Mouse (Mus musculus): ENCODE measurements around the gene Arl14.

DNA sequence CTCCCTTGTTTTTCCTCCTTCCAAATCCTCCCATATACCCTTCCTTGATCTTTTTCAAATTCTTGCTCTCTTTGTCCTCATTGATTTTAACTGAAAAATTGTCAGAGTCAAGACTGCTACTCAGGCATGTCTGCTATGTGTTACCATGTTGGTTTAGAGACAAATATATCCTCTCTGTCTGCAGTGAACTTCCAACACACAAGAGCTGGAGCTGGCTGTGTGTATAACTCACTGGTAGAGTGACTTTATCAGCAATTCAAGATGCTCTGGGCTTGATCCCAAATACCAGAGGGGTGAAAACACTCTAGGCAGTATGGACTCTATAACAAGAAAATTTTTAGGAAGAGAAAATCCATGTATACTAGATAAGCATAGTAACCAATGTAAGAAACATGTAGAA lies 2.8 kb downstream of the Arl14 start:
- TF ChIP-seq GATA1 (IDR thresholded peaks at IDR 0.05; ENCODE audit: borderline replicate concordance, low read length) (no peak), FLI1 (IDR thresholded peaks at IDR 0.05; ENCODE audit: low read length) (no peak)

Data from megakaryocyte, embryonic 14.5 days (primary cell).